Mouse (Mus musculus) intestine, embryonic 16.5 days (tissue): ENCODE measurements at regions not wholly inside any gene's neighbourhood (a gene's known extent, or its start where the extent isn't known, plus 50 kb on each side); places are given as distances from the start of the nearest gene placed in this dataset.

Experiments used
- ATAC-seq: fragments of 200-750 bp; cut with Nextera tagmentation; 2 replicates; pipeline ENCODE4 v1.8.0; 2017; ENCODE audit warnings: moderate TSS enrichment, moderate library complexity
- H3K27ac ChIP-seq: fragments of 300-500 bp; sonication (generic); 2 replicates; pipeline ENCODE4 v1.5.1; 2014; ENCODE audit warnings: mild to moderate bottlenecking, low read length
- H3K27me3 ChIP-seq: fragments of 300-500 bp; sonication (generic); replicated peaks from 2 replicates; pipeline ENCODE4 v1.6.1; 2014; ENCODE audit warnings: low read length, control low read depth, mixed read lengths; ENCODE audit not compliant: control insufficient read depth, insufficient read depth
- H3K36me3 ChIP-seq: fragments of 300-500 bp; sonication (generic); 2 replicates; pipeline ENCODE4 v1.6.1; 2014; ENCODE audit warnings: low read length, control low read depth; ENCODE audit not compliant: control insufficient read depth, insufficient read depth
- H3K4me1 ChIP-seq: fragments of 300-500 bp; sonication (generic); 2 replicates; pipeline ENCODE4 v1.6.1; 2014; ENCODE audit warnings: low read length, control low read depth, mixed read lengths; ENCODE audit not compliant: control insufficient read depth, insufficient read depth
- H3K4me2 ChIP-seq: fragments of 300-500 bp; sonication (generic); 2 replicates; pipeline ENCODE4 v1.6.1; 2014; ENCODE audit warnings: low read depth, low read length, control low read depth
- H3K4me3 ChIP-seq: fragments of 300-500 bp; sonication (generic); 2 replicates; pipeline ENCODE4 v1.5.1; 2014; ENCODE audit warnings: mild to moderate bottlenecking, low read length
- H3K9ac ChIP-seq: fragments of 300-500 bp; sonication (generic); 2 replicates; pipeline ENCODE4 v1.6.1; 2014; ENCODE audit warnings: low read depth, low read length
- H3K9me3 ChIP-seq: fragments of 300-500 bp; sonication (generic); 2 replicates; pipeline ENCODE4 v1.6.1; 2016; ENCODE audit warnings: low read length, control low read depth; ENCODE audit not compliant: control insufficient read depth
- WGBS: fragments of 180-500 bp; shearing (Covaris S2); extraction: QIAGEN DNeasy Blood & Tissue Kit; methylation state at CpG from one replicate; pipeline ENCODE4 v1.1.7; 2014; 5-methylcytosine and 5-hydroxymethylcytosine counted together

- H3K4me2 ChIP-seq: no peak overlapping the region
- no peak overlapping the region for H3K9ac ChIP-seq
- no peaks in the 10 kb centered on the region for H3K36me3 ChIP-seq
- no peak for ATAC-seq
- no peak overlapping the region for H3K27ac ChIP-seq
- H3K9me3 ChIP-seq: no peaks in the 10 kb centered on the region
- no peaks in the 10 kb centered on the region for H3K4me1 ChIP-seq
- no peaks in the 10 kb centered on the region for H3K27me3 ChIP-seq
- H3K4me3 ChIP-seq: no peak overlapping the region
- 39% methylated on average over 3 of the region's 3 CpGs for WGBS
Measured at GRCm38 (mm10) chr4:55735453-55735852, 203.2 kb upstream of the Klf4 start.

GRCm38 (mm10) chr4:55734331-55734730, 202.1 kb upstream of the Klf4 start:
- ATAC-seq: no peak
- Histone ChIP-seq H3K27ac (no peak overlapping the region), H3K4me2 (no peak overlapping the region), H3K36me3 (no peaks in the 10 kb centered on the region), H3K4me3 (no peak overlapping the region), H3K27me3 (no peaks in the 10 kb centered on the region), H3K9ac (no peak overlapping the region), H3K4me1 (no peaks in the 10 kb centered on the region), H3K9me3 (no peaks in the 10 kb centered on the region)
- WGBS: 86% methylated on average over 1 of the region's 1 CpGs

- ATAC-seq: no peak
- no peak overlapping the region for H3K4me3 ChIP-seq
- H3K4me1 ChIP-seq: no peaks in the 10 kb centered on the region
- no peak overlapping the region for H3K9ac ChIP-seq
- no peaks in the 10 kb centered on the region for H3K9me3 ChIP-seq
- no peak overlapping the region for H3K4me2 ChIP-seq
- no peaks in the 10 kb centered on the region for H3K36me3 ChIP-seq
- no peaks in the 10 kb centered on the region for H3K27me3 ChIP-seq
- H3K27ac ChIP-seq: no peak overlapping the region
- WGBS: 46% methylated on average over 4 of the region's 4 CpGs
Measured at GRCm38 (mm10) chr4:55733223-55733622, 201.0 kb upstream of the Klf4 start.

GRCm38 (mm10) chr4:55732006-55732405, 199.7 kb upstream of the Klf4 start:
- no peak for ATAC-seq
- Histone ChIP-seq H3K4me3 (no peak overlapping the region), H3K4me2 (no peak overlapping the region), H3K36me3 (no peaks in the 10 kb centered on the region), H3K27me3 (no peaks in the 10 kb centered on the region), H3K4me1 (no peaks in the 10 kb centered on the region; the same call in 1 of the 2 replicates), H3K9ac (no peak overlapping the region), H3K27ac (no peak overlapping the region), H3K9me3 (no peaks in the 10 kb centered on the region)
- WGBS: 41% methylated on average over 4 of the region's 4 CpGs

GRCm38 (mm10) chr4:55730266-55730665, 198.0 kb upstream of the Klf4 start:
- WGBS: 85% methylated on average over 4 of the region's 4 CpGs
- Histone ChIP-seq H3K27me3 (no peaks in the 10 kb centered on the region), H3K36me3 (no peaks in the 10 kb centered on the region), H3K4me3 (no peak overlapping the region), H3K27ac (no peak overlapping the region), H3K4me1 (no peaks in the 10 kb centered on the region; the same call in 1 of the 2 replicates), H3K4me2 (no peak overlapping the region), H3K9me3 (no peaks in the 10 kb centered on the region), H3K9ac (no peak overlapping the region)
- ATAC-seq: no peak

GRCm38 (mm10) chr4:55727178-55727577, 194.9 kb upstream of the Klf4 start:
- no peak overlapping the region for H3K27ac ChIP-seq
- H3K9me3 ChIP-seq: no peaks in the 10 kb centered on the region
- no peak overlapping the region for H3K4me3 ChIP-seq
- no peak overlapping the region for H3K9ac ChIP-seq
- H3K27me3 ChIP-seq: no peaks in the 10 kb centered on the region
- no peaks in the 10 kb centered on the region for H3K36me3 ChIP-seq
- ATAC-seq: peak; percentile 73
- WGBS: 58% methylated on average over 2 of the region's 2 CpGs
- no peak overlapping the region for H3K4me2 ChIP-seq
- no peaks in the 10 kb centered on the region; the same call in 1 of the 2 replicates for H3K4me1 ChIP-seq

- no peaks in the 10 kb centered on the region for H3K9me3 ChIP-seq
- H3K36me3 ChIP-seq: no peaks in the 10 kb centered on the region
- WGBS: 68% methylated on average over 19 of the region's 19 CpGs
- no peaks in the 10 kb centered on the region for H3K27me3 ChIP-seq
- peaks cover 4% of the 10 kb centered on the region; the same call in 1 of the 2 replicates for H3K4me1 ChIP-seq
- no peak overlapping the region for H3K27ac ChIP-seq
- no peak for ATAC-seq
- no peak overlapping the region for H3K4me2 ChIP-seq
- no peak overlapping the region for H3K4me3 ChIP-seq
- H3K9ac ChIP-seq: no peak overlapping the region
Measured at GRCm38 (mm10) chr4:55726081-55726480, 193.8 kb upstream of the Klf4 start.

GRCm38 (mm10) chr4:55724286-55724685, 192.0 kb upstream of the Klf4 start:
- 74% methylated on average over 1 of the region's 1 CpGs for WGBS

GRCm38 (mm10) chr4:55723124-55723523, 190.9 kb upstream of the Klf4 start:
- no peaks in the 10 kb centered on the region for H3K9me3 ChIP-seq
- 79% methylated on average over 1 of the region's 1 CpGs for WGBS
- H3K4me3 ChIP-seq: no peak overlapping the region
- H3K27me3 ChIP-seq: no peaks in the 10 kb centered on the region
- ATAC-seq: no peak
- no peak overlapping the region for H3K27ac ChIP-seq
- H3K4me2 ChIP-seq: no peak overlapping the region
- H3K9ac ChIP-seq: no peak overlapping the region
- no peaks in the 10 kb centered on the region for H3K36me3 ChIP-seq
- H3K4me1 ChIP-seq: peaks cover 4% of the 10 kb centered on the region; the same call in 1 of the 2 replicates

More at GRCm38 (mm10) chr4:55724286-55724685, 192.0 kb upstream of the Klf4 start:
- H3K9ac ChIP-seq: no peak overlapping the region
- ATAC-seq: no peak
- no peak overlapping the region for H3K4me3 ChIP-seq
- no peak overlapping the region for H3K27ac ChIP-seq
- H3K4me2 ChIP-seq: no peak overlapping the region
- H3K4me1 ChIP-seq: peaks cover 4% of the 10 kb centered on the region; the same call in 1 of the 2 replicates
- H3K36me3 ChIP-seq: no peaks in the 10 kb centered on the region
- H3K27me3 ChIP-seq: no peaks in the 10 kb centered on the region
- H3K9me3 ChIP-seq: no peaks in the 10 kb centered on the region

- Histone ChIP-seq H3K4me3 (no peak overlapping the region), H3K9ac (no peak overlapping the region), H3K27ac (no peak overlapping the region), H3K4me2 (no peak overlapping the region), H3K4me1 (peaks cover 4% of the 10 kb centered on the region; the same call in 1 of the 2 replicates), H3K27me3 (no peaks in the 10 kb centered on the region), H3K9me3 (no peaks in the 10 kb centered on the region), H3K36me3 (no peaks in the 10 kb centered on the region)
- no peak for ATAC-seq
- 71% methylated on average over 8 of the region's 8 CpGs for WGBS
Measured at GRCm38 (mm10) chr4:55722388-55722787, 190.1 kb upstream of the Klf4 start.
